Mouse (Mus musculus) T-helper 1 cell (primary cell): Measurements from ENCODE around the gene Acss3.

Experiments
- in situ Hi-C: fragments of 300-600 bp; cut with MboI, MseI; formaldehyde crosslinking; loops from one replicate; pipeline ENCODE4 v1.15.1; 2025; ENCODE audit warnings: high pct_unique_total_duplicates

The Acss3 gene

GRCm38 (mm10) chr10:107123529-107124335, at the start of gene Acss3:
TSS of gene Acss3 (minus strand) at chr10:107123668.
- in situ Hi-C loops, result no loop called here

GRCm38 (mm10) chr10:107172003-107172689, 48.7 kb upstream of the Acss3 start:
- in situ Hi-C loops, result no loop called here

DNA sequence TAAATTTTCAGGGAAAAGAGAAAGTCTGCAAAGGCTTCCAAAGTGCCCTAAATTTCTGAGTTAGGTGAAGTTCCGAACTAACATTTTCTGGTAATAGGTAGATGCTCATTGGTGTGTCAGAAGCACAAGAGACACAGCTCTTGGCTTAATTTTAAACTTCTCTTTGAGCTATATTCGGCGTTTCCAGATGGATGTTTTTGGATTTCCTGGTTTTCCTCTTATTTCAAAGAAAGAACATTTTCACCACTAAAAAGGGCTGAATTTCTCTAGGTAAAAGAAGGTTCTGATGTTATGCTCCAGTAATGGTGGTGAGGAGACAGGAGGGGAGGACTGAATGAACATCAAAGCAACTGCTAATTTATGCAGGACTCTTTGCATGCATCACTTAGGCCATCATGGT, 43.0 kb upstream of the Acss3 start:
- in situ Hi-C loops, result no loop called here

GRCm38 (mm10) chr10:107148759-107149158, 25.3 kb upstream of the Acss3 start:
- in situ Hi-C loops, result no loop called here

DNA sequence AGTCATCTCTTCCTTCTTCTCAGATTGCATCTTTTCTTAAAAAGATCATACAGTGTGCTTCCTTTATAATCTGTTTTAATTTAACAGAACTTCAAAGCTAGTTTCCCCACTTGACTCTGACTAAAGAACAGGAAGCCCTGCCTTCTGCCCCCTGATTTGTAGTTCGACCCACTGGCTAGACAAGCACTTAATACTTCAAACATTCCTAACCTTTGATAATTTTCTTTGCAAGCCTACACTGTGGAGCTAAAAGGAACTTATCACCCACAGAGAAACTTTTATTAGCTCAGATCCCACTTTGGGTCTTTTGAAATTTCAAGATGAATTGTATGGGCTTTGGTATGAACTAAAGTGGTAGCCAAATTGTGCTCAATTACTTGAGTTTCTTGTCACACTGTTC, 20.5 kb upstream of the Acss3 start:
- in situ Hi-C loops, result no loop called here

DNA sequence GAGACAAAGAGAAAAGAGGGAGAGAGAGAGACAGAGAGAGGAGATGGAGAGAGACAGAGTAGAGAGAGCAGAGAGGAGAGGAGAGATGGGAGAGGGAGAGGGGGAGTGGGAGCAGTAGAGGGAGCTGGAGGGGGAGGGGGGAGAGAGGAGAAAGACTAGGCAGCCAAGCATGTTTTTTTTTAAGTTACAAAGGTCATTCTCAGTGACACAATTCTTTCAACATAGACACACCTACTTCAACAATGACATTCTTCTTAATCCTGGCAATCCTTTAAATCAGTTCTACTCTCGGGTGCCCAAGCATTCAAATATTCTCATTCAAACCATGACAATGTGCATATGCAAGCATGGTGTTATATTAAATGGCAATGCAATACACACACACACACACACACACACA, 19.4 kb upstream of the Acss3 start:
- in situ Hi-C loops, result no loop called here

- in situ Hi-C loops, result no loop called here
Measured at GRCm38 (mm10) chr10:107122744-107123528, 532 bp downstream of the Acss3 start.

- in situ Hi-C loops, result no loop called here
Measured at GRCm38 (mm10) chr10:107121301-107121700, 2.2 kb downstream of the Acss3 start.

DNA sequence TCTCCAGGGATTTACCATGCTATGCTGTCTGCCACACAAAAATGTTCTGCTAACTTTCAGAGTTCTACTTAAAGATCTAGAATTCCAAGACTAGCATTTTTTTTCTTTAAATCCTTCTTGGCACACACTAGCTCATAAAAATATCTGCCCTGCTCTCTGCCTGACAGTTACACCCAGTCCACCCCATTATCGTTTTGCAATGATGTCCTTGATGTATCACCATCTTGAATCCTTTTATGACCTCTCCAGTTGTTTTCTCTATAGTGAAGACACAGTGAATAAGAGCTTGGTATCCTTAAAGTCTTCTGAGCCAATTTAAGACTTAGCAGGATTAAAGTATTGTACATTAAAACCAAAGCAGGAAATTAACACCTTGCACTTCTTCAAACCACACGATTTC, 4.3 kb downstream of the Acss3 start:
- in situ Hi-C loops, result no loop called here

DNA sequence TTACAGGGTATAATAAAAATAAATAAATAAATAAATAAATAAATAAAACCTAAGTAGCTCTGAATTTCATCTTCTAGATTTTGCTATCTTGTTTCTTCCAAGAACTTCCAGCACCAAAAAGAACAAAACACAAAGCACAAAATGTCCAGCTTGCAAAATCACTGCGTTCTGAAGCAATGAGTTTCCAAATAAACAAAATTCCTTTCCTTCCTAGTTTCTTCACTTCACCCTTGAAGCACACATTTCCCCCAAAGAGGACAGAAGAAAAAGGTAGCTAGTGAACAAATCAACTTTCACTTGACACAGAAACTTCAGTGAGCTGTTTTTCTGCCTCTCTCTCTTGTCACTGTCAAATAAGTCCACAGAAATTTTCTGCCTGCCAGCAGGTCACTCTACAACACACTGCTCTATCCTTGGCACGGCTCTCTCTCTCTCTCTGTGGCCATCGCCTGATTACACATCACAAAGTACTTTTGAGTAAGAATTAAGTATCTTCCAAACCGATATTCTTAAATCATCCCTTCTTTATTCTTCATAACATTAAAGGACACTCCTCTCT, 6.7 kb downstream of the Acss3 start:
- in situ Hi-C loops, result no loop called here

DNA sequence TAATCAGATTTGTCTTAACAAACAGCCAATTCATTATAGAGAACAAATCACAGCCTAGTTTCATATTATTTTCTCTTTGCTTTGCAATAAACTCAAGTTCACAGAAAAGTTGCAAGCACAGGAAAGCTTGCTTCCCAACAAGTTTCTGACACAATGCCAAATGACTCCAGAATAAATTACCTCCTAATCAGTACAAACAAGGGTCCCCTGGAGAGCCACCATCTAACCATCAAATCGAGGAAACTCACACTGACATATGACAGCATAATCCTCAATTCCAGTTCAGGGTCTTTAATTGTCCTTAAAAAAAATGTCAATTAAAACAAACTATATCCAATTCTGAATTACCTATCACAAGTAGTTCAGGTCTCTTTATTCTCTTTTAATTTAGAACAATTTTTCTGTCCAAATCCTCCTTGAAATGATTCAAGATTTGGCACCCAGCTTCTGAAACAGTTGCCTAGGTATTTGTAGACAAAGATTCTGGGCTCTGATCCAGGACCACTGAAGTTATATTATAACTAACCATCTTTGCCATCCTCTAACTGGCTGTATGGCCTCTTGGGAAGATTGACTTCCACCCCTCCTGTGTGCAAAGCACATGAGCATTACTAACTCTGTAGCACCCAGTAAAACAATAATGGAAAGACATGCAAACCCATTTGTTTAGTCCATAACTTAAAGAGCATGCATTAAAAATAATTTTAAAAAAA, 7.4 kb downstream of the Acss3 start:
- in situ Hi-C loops, result no loop called here

DNA sequence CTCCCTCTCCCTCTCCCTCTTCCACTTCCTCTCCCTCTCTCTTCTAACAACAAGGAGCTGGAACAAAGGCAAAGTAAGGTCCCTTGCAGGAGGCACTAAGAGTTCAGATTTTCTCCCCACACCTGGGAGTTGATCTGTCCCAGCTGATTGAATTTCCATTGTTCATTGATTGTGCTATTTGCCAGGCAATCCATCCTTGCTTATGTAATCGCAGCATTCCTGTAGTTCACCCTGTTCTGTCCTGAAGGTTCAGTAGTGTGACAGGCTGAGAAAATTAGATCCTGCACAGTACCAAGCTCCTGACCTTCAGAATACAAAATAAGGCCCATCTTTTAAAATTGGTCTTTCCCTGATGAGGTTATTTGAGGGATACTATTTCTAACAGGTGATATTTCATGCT, 8.3 kb downstream of the Acss3 start:
- in situ Hi-C loops, result no loop called here

DNA sequence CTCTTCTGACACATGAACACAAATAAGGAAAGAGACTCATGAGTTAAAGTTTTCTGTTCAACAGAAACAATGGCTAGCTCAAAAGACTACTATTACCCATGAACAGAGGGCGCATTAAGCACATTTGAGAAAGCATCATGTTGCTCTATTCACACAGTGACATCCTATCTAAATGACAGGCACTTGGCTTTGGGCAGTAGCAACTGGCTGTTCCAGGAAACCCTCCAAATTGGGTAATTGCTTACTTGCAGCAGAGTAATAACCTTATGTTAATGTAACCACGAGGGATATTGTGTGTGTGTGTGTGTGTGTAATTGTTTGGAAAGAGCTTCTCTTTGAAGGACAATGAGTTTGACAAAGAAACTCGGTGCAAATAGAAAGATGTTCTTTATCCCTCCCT, 29.0 kb downstream of the Acss3 start:
- in situ Hi-C loops, result no loop called here

GRCm38 (mm10) chr10:107053846-107054624, 69.4 kb downstream of the Acss3 start:
- in situ Hi-C loops, result no loop called here

DNA sequence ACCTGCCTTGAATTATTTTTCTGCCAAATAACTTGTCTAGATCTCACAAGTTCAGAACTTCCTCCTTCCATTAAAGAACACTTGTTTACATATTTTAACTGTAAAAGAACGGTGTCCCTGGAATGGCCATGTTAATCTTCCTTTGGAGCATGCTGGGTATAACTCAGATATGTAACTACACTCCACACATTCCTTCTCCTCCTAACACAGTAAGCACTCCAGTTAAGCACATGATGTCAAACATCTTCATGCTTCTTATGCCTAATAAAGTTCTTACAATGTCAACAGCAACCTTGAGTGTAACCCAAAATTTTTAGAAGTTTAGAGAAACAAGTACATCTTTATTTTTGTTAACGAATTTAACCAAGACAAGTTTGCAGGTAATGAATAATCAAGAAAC, 73.0 kb downstream of the Acss3 start:
- in situ Hi-C loops, result no loop called here

DNA sequence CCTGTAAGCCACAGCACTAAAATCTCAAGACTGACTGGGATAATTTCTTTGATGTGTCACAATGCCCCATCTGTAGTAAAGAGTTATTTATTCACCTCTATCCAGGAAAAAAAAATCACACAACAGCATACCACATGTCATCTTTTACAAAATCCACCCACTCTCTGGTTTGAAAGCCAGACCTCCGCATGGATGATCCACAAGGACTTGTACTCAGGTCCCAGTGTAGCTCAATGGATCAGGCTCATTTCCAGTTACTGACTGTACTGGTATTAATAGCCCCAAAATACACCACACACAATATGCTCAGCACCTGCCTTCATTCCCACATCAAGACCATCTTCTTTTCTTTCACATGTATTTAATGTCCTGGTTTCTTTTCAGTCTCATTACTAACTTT, 80.8 kb downstream of the Acss3 start:
- in situ Hi-C loops, result loop anchor here (25.0 kb wide), 1 partner anchor 605 kb away; no protein-coding TSS in a partner anchor

- in situ Hi-C loops, result loop anchor here (25.0 kb wide), 1 partner anchor 604 kb away; no protein-coding TSS in a partner anchor
Measured at GRCm38 (mm10) chr10:107040837-107041236, 82.6 kb downstream of the Acss3 start.

DNA sequence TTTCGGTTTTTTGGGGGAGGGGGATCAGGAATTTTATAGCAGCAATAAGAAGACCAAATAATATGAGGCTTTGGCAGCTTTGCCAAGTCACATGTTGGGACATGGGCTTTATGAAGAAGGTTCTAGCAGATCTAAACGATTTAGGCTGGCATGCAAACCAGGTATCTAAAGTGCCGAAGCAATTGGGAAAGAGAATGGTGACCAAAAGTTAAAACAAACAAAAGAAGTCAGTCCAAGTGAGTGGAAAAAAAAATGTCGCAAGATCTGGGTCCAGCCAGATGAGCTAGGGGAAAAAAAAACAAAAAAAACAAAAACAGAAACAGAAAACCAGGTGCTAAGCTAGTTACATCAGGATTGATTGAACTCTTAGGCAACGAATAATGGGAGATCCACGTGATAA, 83.1 kb downstream of the Acss3 start:
- in situ Hi-C loops, result loop anchor here (25.0 kb wide), 1 partner anchor 603 kb away; no protein-coding TSS in a partner anchor

- in situ Hi-C loops, result loop anchor here (25.0 kb wide), 1 partner anchor 602 kb away; no protein-coding TSS in a partner anchor
Measured at GRCm38 (mm10) chr10:107039211-107039610, 84.3 kb downstream of the Acss3 start.

- in situ Hi-C loops, result no loop called here
Measured at GRCm38 (mm10) chr10:107024254-107024653, 99.2 kb downstream of the Acss3 start.
